Comparison of ENCODE assay signal across 8 mouse cellular contexts in the genomic region with DNA sequence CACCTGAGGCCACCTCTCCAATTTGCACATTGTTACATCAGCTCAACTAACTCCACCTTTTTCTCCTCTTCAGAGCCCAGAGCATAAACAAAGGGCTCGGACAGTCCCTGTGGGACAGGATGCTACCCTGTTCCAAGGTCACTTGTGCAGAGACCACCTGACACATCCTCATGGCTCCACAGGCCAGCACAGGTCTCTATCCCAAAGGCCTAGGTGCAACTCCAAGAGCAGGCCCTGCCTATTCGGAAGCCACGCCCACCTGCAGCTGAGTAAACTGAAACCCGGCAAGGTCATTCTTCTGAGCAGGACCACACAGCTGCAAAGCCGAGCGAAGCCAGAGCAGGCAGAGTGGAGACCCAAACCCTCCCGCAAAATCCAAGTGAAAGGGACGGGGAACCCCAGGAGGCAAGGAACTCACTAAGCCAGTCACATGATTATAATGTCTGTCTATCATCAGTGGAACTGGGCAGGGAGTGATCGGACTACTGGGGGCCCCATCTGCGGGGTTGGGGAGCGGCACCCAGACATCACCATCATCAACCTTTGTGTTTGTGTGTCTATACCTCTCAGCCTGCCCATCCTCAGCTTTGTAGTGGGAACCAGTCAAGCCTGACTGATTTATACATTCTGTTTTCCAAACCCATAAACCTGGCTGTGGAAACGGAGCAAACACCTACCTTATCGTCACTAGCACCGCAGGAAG.
DNase-seq lines count a peak whose midpoint lies in the region; ATAC-seq and TF ChIP-seq lines count a peak whose summit lies in the region.

No protein-coding gene starts in this region.

- peak; percentile 54 for DNase-seq in adrenal gland, adult 2 months
- DNase-seq in adrenal gland, postnatal 4 days (ENCODE audit: low spot score in 2 of 2): no peak
- peak; percentile 77 for DNase-seq in A20 (ENCODE audit: low read depth, low spot score)
- no peak for DNase-seq in limb, embryonic 14.5 days (ENCODE audit: low spot score)
- no peak for DNase-seq in left cerebral cortex, postnatal 14 days (ENCODE audit: low spot score in 2 of 2)
- DNase-seq in frontal cortex, postnatal 10 days (ENCODE audit: low spot score in 2 of 2): no peak
- DNase-seq in gastrocnemius, postnatal 10 days: no peak

- H3K9me3 ChIP-seq in hindbrain, embryonic 12.5 days (replicated peaks): no peaks in the 10 kb centered on the region
- H3K9me3 ChIP-seq in limb, embryonic 14.5 days (ENCODE audit: control insufficient read depth, low read length): no peaks in the 10 kb centered on the region

- no peaks in the 10 kb centered on the region for H3K36me3 ChIP-seq in hindbrain, embryonic 12.5 days
- no peaks in the 10 kb centered on the region for H3K36me3 ChIP-seq in limb, embryonic 14.5 days (ENCODE audit: control insufficient read depth, insufficient read depth, low read length)

- WGBS in hindbrain, embryonic 12.5 days: 36% methylated on average over 14 of the region's 14 CpGs
- WGBS in limb, embryonic 14.5 days: 26% methylated on average over 14 of the region's 14 CpGs

- TF ChIP-seq POLR2A in limb, embryonic 14.5 days (IDR thresholded peaks at IDR 0.05; ENCODE audit: borderline replicate concordance, extremely low read depth, insufficient read depth, insufficient read length): no peak

- H3K4me2 ChIP-seq in hindbrain, embryonic 12.5 days (replicated peaks): 0 out of 2 replicates have a peak overlapping the region, but pooled peaks have one; percentile 11
- no peak overlapping the region for H3K4me2 ChIP-seq in limb, embryonic 14.5 days (replicated peaks; ENCODE audit: low read depth, low read length, severe bottlenecking)

- H3K27me3 ChIP-seq in hindbrain, embryonic 12.5 days: no peaks in the 10 kb centered on the region
- H3K27me3 ChIP-seq in limb, embryonic 14.5 days (ENCODE audit: control insufficient read depth, insufficient read depth, low read length): no peaks in the 10 kb centered on the region

- intact Hi-C loops in left cerebral cortex, postnatal 14 days (cut with DNase I): no loop called here

- H3K4me3 ChIP-seq in hindbrain, embryonic 12.5 days: no peak overlapping the region
- H3K4me3 ChIP-seq in limb, embryonic 14.5 days (replicated peaks; ENCODE audit: low read length): no peak overlapping the region

- peaks cover 13% of the 10 kb centered on the region for H3K4me1 ChIP-seq in hindbrain, embryonic 12.5 days
- no peaks in the 10 kb centered on the region for H3K4me1 ChIP-seq in limb, embryonic 14.5 days (ENCODE audit: control insufficient read depth, insufficient read depth, low read length)

- H3K27ac ChIP-seq in hindbrain, embryonic 12.5 days: no peak overlapping the region
- H3K27ac ChIP-seq in limb, embryonic 14.5 days (replicated peaks; ENCODE audit: low read depth, low read length): no peak overlapping the region

- H3K9ac ChIP-seq in hindbrain, embryonic 12.5 days: no peak overlapping the region
- no peak overlapping the region for H3K9ac ChIP-seq in limb, embryonic 14.5 days (ENCODE audit: low read depth, low read length, severe bottlenecking)

- no peak for ATAC-seq in hindbrain, embryonic 12.5 days (ENCODE audit: low FRiP score)
- peak; percentile 47; the same call in 1 of the 2 replicates for ATAC-seq in limb, embryonic 14.5 days (ENCODE audit: low FRiP score, low read depth)

Comparison
In these comparisons a context has a peak if more than half of its experiments do, and no peak if none do; other contexts are left out.
1. DNase-seq: peak in adrenal gland, adult 2 months (single experiment) and A20 (single experiment); none in adrenal gland, postnatal 4 days (0 of 2), limb, embryonic 14.5 days (single experiment), left cerebral cortex, postnatal 14 days (0 of 2), frontal cortex, postnatal 10 days (0 of 2) and gastrocnemius, postnatal 10 days (single experiment).